Mouse (Mus musculus) hindlimb bud, embryonic 11.5 days (tissue): ENCODE data around the gene 9930104L06Rik.

Source experiments
- DNase-seq: peaks from one replicate; pipeline ENCODE4 v3.0.0-alpha.2; 2012; ENCODE audit warnings: low read depth, low spot score; ENCODE audit errors: extremely low spot score

9930104L06Rik gene

GRCm38 (mm10) chr4:124959062-124959461, 22.2 kb downstream of the 9930104L06Rik start:
- no peak for DNase-seq

GRCm38 (mm10) chr4:124960940-124961339, 24.1 kb downstream of the 9930104L06Rik start:
- DNase-seq: no peak

- no peak for DNase-seq
These were observed 25.7 kb downstream of the 9930104L06Rik start for GRCm38 (mm10) chr4:124962576-124962975.

- DNase-seq: no peak
These were observed 28.2 kb downstream of the 9930104L06Rik start for GRCm38 (mm10) chr4:124964912-124965599.

- no peak for DNase-seq
These were observed 31.9 kb downstream of the 9930104L06Rik start for GRCm38 (mm10) chr4:124968711-124969110.

- no peak for DNase-seq
These were observed 32.5 kb downstream of the 9930104L06Rik start for GRCm38 (mm10) chr4:124969219-124969848.

GRCm38 (mm10) chr4:124970194-124970593, 33.3 kb downstream of the 9930104L06Rik start:
- DNase-seq: no peak

GRCm38 (mm10) chr4:124970677-124971076, 33.8 kb downstream of the 9930104L06Rik start:
- DNase-seq: no peak

- no peak for DNase-seq
These were observed 34.2 kb downstream of the 9930104L06Rik start for GRCm38 (mm10) chr4:124971094-124971493.

GRCm38 (mm10) chr4:124972316-124972715, 35.5 kb downstream of the 9930104L06Rik start:
- peak; percentile 70 for DNase-seq

- no peak for DNase-seq
These were observed 36.4 kb downstream of the 9930104L06Rik start for GRCm38 (mm10) chr4:124973296-124973695.

- no peak for DNase-seq
These were observed 41.4 kb downstream of the 9930104L06Rik start for GRCm38 (mm10) chr4:124978201-124978600.

- no peak for DNase-seq
These were observed 47.2 kb downstream of the 9930104L06Rik start for GRCm38 (mm10) chr4:124983893-124984526.

- no peak for DNase-seq
These were observed 48.2 kb downstream of the 9930104L06Rik start for GRCm38 (mm10) chr4:124984871-124985670.

GRCm38 (mm10) chr4:124985671-124986602, 49.1 kb downstream of the 9930104L06Rik start, which contains the start of gene Rspo1:
Gene Rspo1, plus strand, starts transcription at chr4:124986430.
- DNase-seq: no peak

- DNase-seq: no peak
These were observed 50.2 kb downstream of the 9930104L06Rik start for GRCm38 (mm10) chr4:124986739-124987710.

- DNase-seq: no peak
These were observed 50.9 kb downstream of the 9930104L06Rik start for GRCm38 (mm10) chr4:124987711-124988097.

GRCm38 (mm10) chr4:124988382-124988781, 51.5 kb downstream of the 9930104L06Rik start:
- no peak for DNase-seq

GRCm38 (mm10) chr4:124989787-124990253, 53.0 kb downstream of the 9930104L06Rik start:
- no peak for DNase-seq
